Mouse (Mus musculus) limb, embryonic 10.5 days (tissue): Measurements from ENCODE around the gene Abi2. TPM values are rescaled to one million over a fixed set of nuclear protein-coding genes. Genes with fewer than 3 reads are reported as not detected.

Source experiments
- DNase-seq: peaks from one replicate; pipeline ENCODE4 v3.0.0-alpha.2; 2017; ENCODE audit warnings: low spot score
- H3K27ac ChIP-seq: fragments of 300-500 bp; sonication (generic); 2 replicates; pipeline ENCODE4 v1.5.1; 2016; ENCODE audit warnings: mild to moderate bottlenecking
- H3K27me3 ChIP-seq: fragments of 300-500 bp; sonication (generic); 2 replicates; pipeline ENCODE4 v1.6.1; 2016; ENCODE audit warnings: low read depth, mild to moderate bottlenecking; ENCODE audit not compliant: poor library complexity, severe bottlenecking
- H3K36me3 ChIP-seq: fragments of 300-500 bp; sonication (generic); 2 replicates; pipeline ENCODE4 v1.6.1; 2016; ENCODE audit warnings: mild to moderate bottlenecking, moderate library complexity
- H3K4me1 ChIP-seq: fragments of 300-500 bp; sonication (generic); 2 replicates; pipeline ENCODE4 v1.6.1; 2016
- H3K4me3 ChIP-seq: fragments of 300-500 bp; sonication (generic); 2 replicates; pipeline ENCODE4 v1.5.1; 2016; ENCODE audit warnings: mild to moderate bottlenecking, moderate library complexity
- H3K9me3 ChIP-seq: fragments of 300-500 bp; sonication (generic); replicated peaks from 2 replicates; pipeline ENCODE4 v1.6.1; 2016; ENCODE audit warnings: mild to moderate bottlenecking
- WGBS: fragments of 180-500 bp; shearing (Covaris S2); methylation state at CpG from one replicate; pipeline ENCODE4 v1.1.7; 2016; 5-methylcytosine and 5-hydroxymethylcytosine counted together
- polyA plus RNA-seq: library from polyadenylated mRNA; unstranded; fragments of >200 nt; fragmentation: Nextera tagmentation; extraction: Ambion mirVana; gene quantifications from 2 replicates; pipeline ENCODE4 v1.2.1, GENCODE M21; 2016

Abi2 gene
- polyA plus RNA-seq, 1 experiment from 2014 or later = 47.1 TPM

DNA sequence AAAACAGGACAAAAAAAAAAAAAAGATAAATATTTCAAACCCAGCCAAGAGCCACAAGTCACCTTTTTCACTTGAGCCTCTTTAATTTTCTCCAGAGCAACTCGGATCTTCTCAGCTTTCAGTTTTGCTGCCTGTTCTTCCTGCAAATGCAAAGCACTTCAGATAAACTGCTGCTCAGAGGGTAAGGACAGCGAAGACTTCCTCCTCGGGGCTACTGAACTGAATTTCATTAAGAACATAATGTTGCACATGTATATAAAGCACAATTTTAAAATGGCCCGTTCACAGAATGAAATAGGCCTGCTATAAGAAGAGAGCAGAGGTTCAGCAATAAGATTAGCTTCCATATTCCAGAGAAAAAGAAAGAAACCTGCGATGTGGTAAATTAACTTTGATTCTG, 94.0 kb downstream of the Abi2 start:
- H3K4me1 ChIP-seq = no peaks in the 10 kb centered on the region
- H3K27ac ChIP-seq = no peak overlapping the region
- WGBS = 92% methylated on average over 5 of the region's 5 CpGs
- no peaks in the 10 kb centered on the region for H3K9me3 ChIP-seq
- H3K36me3 ChIP-seq = peaks cover 33% of the 10 kb centered on the region
- DNase-seq = no peak
- no peak overlapping the region for H3K4me3 ChIP-seq
- H3K27me3 ChIP-seq = no peaks in the 10 kb centered on the region

- Histone ChIP-seq H3K36me3 (peaks cover 19% of the 10 kb centered on the region; the same call in 1 of the 2 replicates), H3K4me1 (no peaks in the 10 kb centered on the region), H3K27ac (no peak overlapping the region), H3K27me3 (no peaks in the 10 kb centered on the region), H3K9me3 (no peaks in the 10 kb centered on the region), H3K4me3 (no peak overlapping the region)
- WGBS = 77% methylated on average over 2 of the region's 2 CpGs
- no peak for DNase-seq
Observed at GRCm38 (mm10) chr1:60510584-60510983, 101.2 kb downstream of the Abi2 start.

- H3K27ac ChIP-seq = no peak overlapping the region
- H3K36me3 ChIP-seq = peaks cover 68% of the 10 kb centered on the region
- H3K4me1 ChIP-seq = no peaks in the 10 kb centered on the region
- no peak for DNase-seq
- H3K27me3 ChIP-seq = no peaks in the 10 kb centered on the region
- no peak overlapping the region for H3K4me3 ChIP-seq
- 93% methylated on average over 6 of the region's 6 CpGs for WGBS
- H3K9me3 ChIP-seq = no peaks in the 10 kb centered on the region
Observed at GRCm38 (mm10) chr1:60530107-60530506, 120.7 kb downstream of the Abi2 start.

DNA sequence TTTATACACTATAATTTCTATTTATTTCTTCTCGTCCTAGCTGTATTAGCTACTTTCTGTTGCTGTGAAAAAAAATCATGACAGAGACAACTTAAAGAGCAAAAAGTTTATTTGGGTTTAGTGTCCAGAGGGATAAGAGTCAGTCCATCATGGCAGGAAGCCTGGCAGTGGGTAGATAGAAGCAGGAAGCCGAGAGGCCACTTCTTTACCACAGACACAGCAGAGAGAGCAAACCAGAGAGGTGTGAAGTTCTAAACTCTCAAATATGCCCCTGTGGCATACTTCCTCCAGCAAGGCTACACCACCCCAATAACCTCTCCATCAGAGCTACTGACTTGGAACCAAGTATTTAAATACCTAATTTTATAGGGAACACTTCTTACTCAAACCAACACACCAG, 121.2 kb downstream of the Abi2 start:
- Histone ChIP-seq H3K4me3 (no peak overlapping the region), H3K36me3 (peaks cover 63% of the 10 kb centered on the region)
- no peak for DNase-seq

More for the DNA sequence above, 121.2 kb downstream of the Abi2 start:
- H3K4me1 ChIP-seq = no peaks in the 10 kb centered on the region
- no peaks in the 10 kb centered on the region for H3K27me3 ChIP-seq
- H3K9me3 ChIP-seq = no peaks in the 10 kb centered on the region
- H3K27ac ChIP-seq = no peak overlapping the region
- WGBS = 86% methylated on average over 2 of the region's 2 CpGs

Other genes starting within 250 kb of the Abi2 start
- 6.4 and 8.4 TPM in 2 replicates for gene Nbeal1, start 229.0 kb upstream of the Abi2 start, polyA plus RNA-seq
- gene Cyp20a1, start 66.3 kb upstream of the Abi2 start, polyA plus RNA-seq = 20.9 and 25.3 TPM in 2 replicates
- 20.4 and 22.7 TPM in 2 replicates for gene Raph1, start 157.5 kb downstream of the Abi2 start, polyA plus RNA-seq